Mouse (Mus musculus) liver, embryonic 13.5 days (tissue): ENCODE results near the gene Rgs4. TPM values are rescaled to one million over a fixed set of nuclear protein-coding genes. Genes with fewer than 3 reads are reported as not detected.

Experiments used
- polyA plus RNA-seq: library from polyadenylated mRNA; unstranded; fragments of >200 nt; fragmentation: Nextera tagmentation; extraction: Ambion mirVana; gene quantifications from 2 replicates; pipeline ENCODE4 v1.2.1, GENCODE M21; 2015

The Rgs4 gene
- polyA plus RNA-seq, 1 experiment from 2014 or later: 0.21 TPM

Other genes starting within 250 kb of the Rgs4 start
- 48.2 and 62.1 TPM in 2 replicates for gene Nuf2, start 216.2 kb downstream of the Rgs4 start, polyA plus RNA-seq
- gene Rgs5, start 92.1 kb downstream of the Rgs4 start, polyA plus RNA-seq: 0.23 and 0.41 TPM in 2 replicates
- not detected in 2 replicates for gene Ccdc190, start 181.0 kb upstream of the Rgs4 start, polyA plus RNA-seq
- 12.4 and 14.1 TPM in 2 replicates for gene Hsd17b7, start 221.6 kb upstream of the Rgs4 start, polyA plus RNA-seq